Mouse (Mus musculus): Measurements from ENCODE around the gene Nyap1. TPM values are rescaled to one million over a fixed set of nuclear protein-coding genes. Genes with fewer than 3 reads are reported as not detected.

Gene Nyap1
- polyA plus RNA-seq, 1 experiment from 2014 or later: 1.0 TPM

DNA sequence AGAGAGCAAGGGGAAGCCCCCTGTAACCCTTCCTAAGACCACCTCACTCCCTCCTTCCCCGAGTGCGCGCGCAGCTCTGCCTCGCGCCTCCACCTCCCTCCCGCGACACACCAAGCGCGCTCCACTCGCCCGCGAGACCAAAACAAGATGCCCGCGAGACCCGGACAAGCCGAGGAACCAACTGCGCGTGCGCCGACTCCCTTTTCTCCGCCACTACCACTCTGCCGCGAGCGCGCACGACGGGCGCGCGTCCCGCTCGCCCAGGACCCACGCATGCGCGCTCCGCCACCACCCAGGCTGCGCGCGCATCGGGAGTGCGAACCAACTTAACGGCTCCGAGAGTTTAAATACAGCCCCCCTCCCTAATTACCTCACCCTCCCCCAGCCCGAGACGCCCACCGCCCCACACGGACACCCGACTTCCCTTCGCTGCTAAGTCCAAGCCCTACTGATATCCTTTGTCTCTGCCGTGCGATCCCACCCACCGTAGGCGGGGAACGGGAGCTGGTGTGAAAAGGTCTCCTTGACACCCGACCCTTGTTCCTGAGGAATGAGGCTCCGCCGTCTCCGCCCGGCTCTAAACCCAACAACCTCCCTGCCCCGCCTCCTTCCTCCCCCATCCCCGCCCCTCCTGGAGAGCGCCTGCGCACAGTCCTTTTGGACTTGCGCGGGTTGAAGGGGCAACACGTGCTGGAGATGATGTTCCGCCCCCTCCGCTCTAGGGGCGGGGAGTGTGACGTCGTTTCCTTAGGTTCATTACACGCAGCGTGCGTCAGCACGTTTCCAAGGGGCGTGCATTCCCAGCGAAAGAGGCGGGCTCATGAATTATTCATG lies 44.9 kb upstream of the Nyap1 start:
- Histone ChIP-seq H3K9ac (ENCODE audit: low read length) (peak overlapping the region; percentile 94), H3K4me2 (replicated peaks; ENCODE audit: low read depth) (peak overlapping the region; percentile 87), H3K9me3 (ENCODE audit: control insufficient read depth, low read length) (no peaks in the 10 kb centered on the region), H3K27me3 (ENCODE audit: control insufficient read depth, insufficient read depth, low read length) (no peaks in the 10 kb centered on the region), H3K36me3 (ENCODE audit: control insufficient read depth, insufficient read depth, low read length) (peaks cover 13% of the 10 kb centered on the region), H3K27ac (replicated peaks) (peak overlapping the region; percentile 98), H3K4me1 (replicated peaks; ENCODE audit: control insufficient read depth, insufficient read depth) (peaks cover 10% of the 10 kb centered on the region; the same call in 1 of the 2 replicates), H3K4me3 (ENCODE audit: low read depth, low read length) (peak overlapping the region; percentile 88)
- peak; percentile 88 for ATAC-seq (ENCODE audit: low FRiP score, low TSS enrichment)
- WGBS: under 1% methylated on average over 67 of the region's 79 CpGs
- peak; percentile 100 for DNase-seq (ENCODE audit: low spot score)
- TF ChIP-seq CTCF (IDR thresholded peaks at IDR 0.05; ENCODE audit: low read depth): no peak
- no peak for TF ChIP-seq EP300 (optimal IDR thresholded peaks at IDR 0.05)

DNA sequence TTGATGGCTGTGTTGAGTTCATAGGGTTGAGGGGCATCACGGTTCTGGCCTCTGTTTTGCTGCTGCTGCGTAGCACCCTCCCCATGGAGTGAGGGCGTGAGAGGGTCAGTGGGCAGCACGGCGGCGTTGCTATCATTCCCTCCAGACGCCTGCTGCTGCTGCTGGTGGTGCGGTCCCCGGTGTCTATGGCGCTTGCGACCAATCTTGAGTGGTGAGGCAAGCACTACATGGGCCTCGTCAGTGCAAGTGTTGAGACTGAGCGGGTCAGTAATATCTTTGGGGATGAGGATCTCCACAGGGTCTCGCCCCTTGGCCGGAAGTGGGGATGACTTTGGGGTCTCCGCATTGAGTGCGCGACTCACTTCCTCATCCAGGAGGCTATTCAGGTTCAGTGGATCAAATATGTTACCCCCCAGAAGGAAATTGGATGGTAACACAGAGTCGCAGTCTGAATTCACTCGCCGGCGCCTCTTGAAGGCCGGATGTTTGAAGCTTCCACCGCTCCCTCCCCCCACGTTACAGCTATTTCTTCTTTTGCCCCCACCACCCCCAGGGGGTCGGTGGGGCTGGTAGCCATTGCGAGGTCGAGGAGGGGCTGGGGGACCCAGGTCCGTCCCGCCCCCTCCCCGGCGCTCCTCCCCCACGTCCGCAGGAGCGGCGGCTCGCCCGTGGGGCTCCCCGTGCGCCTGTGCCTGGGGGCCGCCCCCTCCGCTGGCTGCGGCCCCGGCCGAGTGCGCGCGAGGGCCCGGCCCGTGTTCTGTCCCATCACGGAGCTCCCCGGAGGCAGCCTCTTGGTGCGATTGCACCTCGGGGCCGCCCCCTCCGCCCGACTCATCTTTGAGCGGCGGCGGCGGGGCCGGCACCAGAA lies 44.0 kb upstream of the Nyap1 start:
- WGBS: 1% methylated on average over 58 of the region's 62 CpGs
- peaks cover 15% of the 10 kb centered on the region for H3K36me3 ChIP-seq (ENCODE audit: control insufficient read depth, insufficient read depth, low read length)
- ATAC-seq (ENCODE audit: low FRiP score, low TSS enrichment) (peak; percentile 25), DNase-seq (ENCODE audit: low spot score) (peak; percentile 64)
- peak overlapping the region; percentile 87 for H3K4me2 ChIP-seq (replicated peaks; ENCODE audit: low read depth)
- peak overlapping the region; percentile 88 for H3K4me3 ChIP-seq (ENCODE audit: low read depth, low read length)
- peak overlapping the region; percentile 94 for H3K9ac ChIP-seq (ENCODE audit: low read length)
- H3K27me3 ChIP-seq (ENCODE audit: control insufficient read depth, insufficient read depth, low read length): no peaks in the 10 kb centered on the region
- peaks cover 10% of the 10 kb centered on the region; the same call in 1 of the 2 replicates for H3K4me1 ChIP-seq (replicated peaks; ENCODE audit: control insufficient read depth, insufficient read depth)
- TF ChIP-seq CTCF (IDR thresholded peaks at IDR 0.05; ENCODE audit: low read depth) (no peak), EP300 (optimal IDR thresholded peaks at IDR 0.05) (no peak)
- H3K27ac ChIP-seq (replicated peaks): peak overlapping the region; percentile 98
- H3K9me3 ChIP-seq (ENCODE audit: control insufficient read depth, low read length): no peaks in the 10 kb centered on the region

DNA sequence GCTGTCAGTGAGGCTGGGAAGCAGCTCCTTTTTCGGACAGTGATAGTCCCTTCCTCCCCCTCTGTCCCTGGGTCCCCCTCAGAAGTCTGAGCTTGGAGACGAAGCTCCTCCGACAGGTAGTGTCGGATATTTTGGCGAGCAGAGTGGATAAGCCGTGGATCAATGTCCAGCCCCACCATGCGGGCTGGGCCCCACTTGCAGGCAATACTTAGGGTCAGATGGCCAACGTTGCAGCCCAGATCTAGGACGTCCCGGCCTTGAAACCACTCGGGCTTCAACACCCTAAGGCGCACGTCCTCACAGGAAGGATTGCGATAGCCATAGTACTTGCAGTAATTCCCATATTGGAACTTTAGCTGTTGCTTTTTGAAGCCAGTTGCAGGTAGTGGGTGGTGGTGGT lies 43.1 kb upstream of the Nyap1 start:
- WGBS: 64% methylated on average over 14 of the region's 14 CpGs
- DNase-seq (ENCODE audit: low spot score): no peak
- H3K27ac ChIP-seq (replicated peaks): no peak overlapping the region; the same call in 1 of the 2 replicates
- TF ChIP-seq EP300 (optimal IDR thresholded peaks at IDR 0.05) (no peak), CTCF (IDR thresholded peaks at IDR 0.05; ENCODE audit: low read depth) (no peak)
- peak overlapping the region; percentile 94 for H3K9ac ChIP-seq (ENCODE audit: low read length)
- ATAC-seq (ENCODE audit: low FRiP score, low TSS enrichment): no peak
- peak overlapping the region; percentile 88 for H3K4me3 ChIP-seq (ENCODE audit: low read depth, low read length)
- no peaks in the 10 kb centered on the region for H3K27me3 ChIP-seq (ENCODE audit: control insufficient read depth, insufficient read depth, low read length)
- H3K36me3 ChIP-seq (ENCODE audit: control insufficient read depth, insufficient read depth, low read length): peaks cover 15% of the 10 kb centered on the region
- H3K4me1 ChIP-seq (replicated peaks; ENCODE audit: control insufficient read depth, insufficient read depth): peaks cover 10% of the 10 kb centered on the region; the same call in 1 of the 2 replicates
- peak overlapping the region; percentile 87 for H3K4me2 ChIP-seq (replicated peaks; ENCODE audit: low read depth)
- H3K9me3 ChIP-seq (ENCODE audit: control insufficient read depth, low read length): no peaks in the 10 kb centered on the region

DNA sequence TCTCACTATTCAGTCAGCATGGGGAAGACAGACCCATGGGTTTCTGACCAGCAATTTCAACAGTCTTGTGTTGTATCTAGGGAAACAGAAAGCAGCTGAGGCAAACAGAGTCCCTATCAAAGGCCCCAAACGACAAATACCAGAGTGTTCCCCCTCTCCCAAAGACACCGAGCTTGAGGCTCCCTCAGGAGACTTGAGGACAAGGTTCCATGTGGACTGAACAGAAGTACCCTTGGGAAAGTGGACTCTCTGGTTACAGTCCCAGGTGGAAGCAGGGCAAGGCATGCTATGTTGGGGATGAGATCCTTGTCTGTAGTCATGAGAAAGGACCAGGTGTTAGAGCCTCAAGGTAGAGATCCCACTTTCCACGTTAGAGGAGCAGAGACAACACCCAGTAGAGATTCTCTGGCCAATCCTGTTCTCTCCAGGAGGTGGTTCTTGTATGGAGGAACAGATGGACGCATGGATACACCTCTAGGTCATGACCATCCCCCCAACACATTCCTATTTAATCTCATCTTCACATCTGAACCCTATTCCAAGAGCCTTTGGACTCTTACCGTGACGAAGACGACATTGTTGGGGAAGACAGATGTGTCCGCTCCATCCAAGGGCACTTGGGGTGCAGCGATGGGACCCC lies 42.6 kb upstream of the Nyap1 start:
- Histone ChIP-seq H3K9me3 (ENCODE audit: control insufficient read depth, low read length) (no peaks in the 10 kb centered on the region), H3K36me3 (ENCODE audit: control insufficient read depth, insufficient read depth, low read length) (peaks cover 15% of the 10 kb centered on the region), H3K27me3 (ENCODE audit: control insufficient read depth, insufficient read depth, low read length) (no peaks in the 10 kb centered on the region), H3K27ac (replicated peaks) (no peak overlapping the region; the same call in 1 of the 2 replicates), H3K4me1 (replicated peaks; ENCODE audit: control insufficient read depth, insufficient read depth) (peaks cover 10% of the 10 kb centered on the region; the same call in 1 of the 2 replicates), H3K4me2 (replicated peaks; ENCODE audit: low read depth) (peak overlapping the region; percentile 87), H3K9ac (ENCODE audit: low read length) (peak overlapping the region; percentile 94), H3K4me3 (ENCODE audit: low read depth, low read length) (peak overlapping the region; percentile 88)
- 44% methylated on average over 9 of the region's 9 CpGs for WGBS
- TF ChIP-seq EP300 (optimal IDR thresholded peaks at IDR 0.05) (no peak), CTCF (IDR thresholded peaks at IDR 0.05; ENCODE audit: low read depth) (no peak)
- no peak for DNase-seq (ENCODE audit: low spot score)
- ATAC-seq (ENCODE audit: low FRiP score, low TSS enrichment): no peak

DNA sequence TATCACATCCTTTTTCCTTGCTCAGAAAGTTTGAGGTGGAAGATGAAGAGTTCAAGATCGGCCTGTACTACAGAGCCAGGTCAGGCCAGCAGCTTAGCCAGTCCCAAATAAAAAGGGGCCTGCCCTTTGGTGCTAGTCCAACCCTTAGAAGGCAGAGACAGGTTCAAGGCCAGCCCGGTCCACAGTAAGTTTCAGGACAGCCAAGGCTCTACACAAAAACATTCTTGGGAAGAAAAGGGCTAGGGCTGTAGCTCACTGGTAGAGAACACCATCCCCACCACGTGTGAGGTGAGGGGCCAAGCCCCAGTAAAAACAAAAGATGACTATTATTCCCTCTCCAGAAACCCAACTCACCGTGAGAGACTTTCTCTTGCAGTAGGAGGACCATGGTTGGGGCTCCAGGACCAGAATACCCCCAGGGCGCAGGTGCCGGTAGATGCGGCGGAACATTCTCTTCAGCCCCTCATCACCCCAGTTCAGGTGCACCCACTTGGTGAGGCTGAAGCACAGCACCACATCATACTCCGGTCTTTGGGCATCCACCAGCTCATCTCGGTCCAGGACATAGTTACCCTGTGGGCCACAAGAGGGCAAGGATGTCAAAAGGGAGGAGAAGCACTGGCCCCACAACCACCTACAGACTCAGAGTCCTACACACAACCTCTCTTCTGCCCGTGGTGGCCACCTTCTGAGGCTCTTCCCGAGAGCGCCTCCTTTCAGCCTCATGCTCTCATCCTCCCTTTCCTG lies 41.5 kb upstream of the Nyap1 start:
- Histone ChIP-seq H3K9me3 (ENCODE audit: control insufficient read depth, low read length) (no peaks in the 10 kb centered on the region), H3K9ac (ENCODE audit: low read length) (peak overlapping the region; percentile 3; the same call in 1 of the 2 replicates), H3K27me3 (ENCODE audit: control insufficient read depth, insufficient read depth, low read length) (no peaks in the 10 kb centered on the region), H3K4me1 (replicated peaks; ENCODE audit: control insufficient read depth, insufficient read depth) (peaks cover 10% of the 10 kb centered on the region; the same call in 1 of the 2 replicates), H3K4me3 (ENCODE audit: low read depth, low read length) (no peak overlapping the region), H3K36me3 (ENCODE audit: control insufficient read depth, insufficient read depth, low read length) (peaks cover 15% of the 10 kb centered on the region), H3K4me2 (replicated peaks; ENCODE audit: low read depth) (peak overlapping the region; percentile 87; the same call in 1 of the 2 replicates), H3K27ac (replicated peaks) (no peak overlapping the region)
- 76% methylated on average over 13 of the region's 13 CpGs for WGBS
- ATAC-seq (ENCODE audit: low FRiP score, low TSS enrichment): no peak
- DNase-seq (ENCODE audit: low spot score): no peak
- TF ChIP-seq EP300 (optimal IDR thresholded peaks at IDR 0.05): no peak
- TF ChIP-seq CTCF (IDR thresholded peaks at IDR 0.05; ENCODE audit: low read depth): no peak

Data from stomach, postnatal 0 days (tissue).